Mouse (Mus musculus) kidney, postnatal 10 days (tissue): ENCODE data around the gene Hgfac.
A peak's percentile ranks its signal among the peaks of the same experiment; 100 is the strongest.

Experiments
- DNase-seq: peaks from one replicate; pipeline ENCODE4 v3.0.0; 2021; ENCODE audit warnings: mixed read lengths

The Hgfac gene

GRCm38 (mm10) chr5:35042431-35043109 lies 1.3 kb downstream of the Hgfac start:
- DNase-seq: peak; percentile 31

DNA sequence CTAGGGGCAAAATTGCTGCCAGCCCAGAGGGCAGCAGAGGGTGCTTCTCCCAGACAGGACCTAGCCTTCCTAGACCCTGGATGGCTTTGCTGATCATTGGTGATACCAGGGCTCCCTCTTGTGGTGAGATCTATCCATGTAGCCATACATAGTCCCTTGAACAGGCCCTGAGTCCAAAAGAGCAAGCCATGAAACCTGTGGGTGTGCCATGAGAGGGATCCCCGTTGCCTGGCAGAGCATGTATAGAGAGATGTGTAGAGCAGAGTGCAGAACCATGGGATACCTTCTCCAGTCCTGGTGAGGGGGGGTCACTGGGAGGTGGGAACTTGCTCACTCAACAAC lies 1.8 kb downstream of the Hgfac start:
- peak; percentile 87 for DNase-seq

DNA sequence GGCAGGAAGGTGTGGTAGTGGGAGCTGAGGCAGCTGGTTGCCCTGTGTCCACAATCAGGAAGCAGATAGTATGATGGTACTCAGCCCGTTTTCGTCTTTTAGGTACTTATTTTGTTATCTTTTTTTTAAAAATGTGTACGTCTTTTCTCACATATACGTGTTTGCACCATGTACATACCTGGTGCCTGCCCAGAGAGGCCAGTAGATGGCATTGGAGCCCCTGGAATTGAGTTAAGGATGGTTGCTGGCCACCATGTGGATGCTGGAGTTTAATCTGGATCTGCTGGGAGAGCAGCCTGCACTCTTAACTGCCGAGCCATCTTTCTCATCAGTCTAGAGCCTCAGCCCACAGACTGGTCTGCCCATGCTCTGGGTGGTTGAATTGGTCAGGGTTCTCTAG lies 9.2 kb downstream of the Hgfac start:
- DNase-seq: no peak

- no peak for DNase-seq
Observed at GRCm38 (mm10) chr5:35054628-35055027, 13.3 kb downstream of the Hgfac start.

DNA sequence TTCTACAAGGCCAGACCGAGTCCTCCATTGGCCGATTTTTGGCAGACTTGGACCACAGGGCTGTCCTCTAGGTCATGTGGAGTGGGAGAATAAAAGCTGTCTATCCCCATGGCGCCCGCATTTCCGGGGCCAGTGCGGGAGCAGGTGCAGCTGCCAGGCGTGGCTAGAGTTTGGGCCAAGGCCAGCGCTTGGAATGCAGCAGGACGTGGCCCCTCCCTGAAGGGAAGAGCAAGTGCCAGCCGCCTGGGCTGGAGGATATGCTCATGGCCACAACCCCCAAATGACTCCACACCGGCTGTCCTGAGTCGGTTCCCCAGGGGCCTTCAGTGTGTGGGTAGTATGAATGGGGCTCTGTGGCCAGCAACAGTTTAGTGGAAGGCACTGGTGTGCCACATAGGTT lies 13.8 kb downstream of the Hgfac start:
- DNase-seq: peak; percentile 48

DNA sequence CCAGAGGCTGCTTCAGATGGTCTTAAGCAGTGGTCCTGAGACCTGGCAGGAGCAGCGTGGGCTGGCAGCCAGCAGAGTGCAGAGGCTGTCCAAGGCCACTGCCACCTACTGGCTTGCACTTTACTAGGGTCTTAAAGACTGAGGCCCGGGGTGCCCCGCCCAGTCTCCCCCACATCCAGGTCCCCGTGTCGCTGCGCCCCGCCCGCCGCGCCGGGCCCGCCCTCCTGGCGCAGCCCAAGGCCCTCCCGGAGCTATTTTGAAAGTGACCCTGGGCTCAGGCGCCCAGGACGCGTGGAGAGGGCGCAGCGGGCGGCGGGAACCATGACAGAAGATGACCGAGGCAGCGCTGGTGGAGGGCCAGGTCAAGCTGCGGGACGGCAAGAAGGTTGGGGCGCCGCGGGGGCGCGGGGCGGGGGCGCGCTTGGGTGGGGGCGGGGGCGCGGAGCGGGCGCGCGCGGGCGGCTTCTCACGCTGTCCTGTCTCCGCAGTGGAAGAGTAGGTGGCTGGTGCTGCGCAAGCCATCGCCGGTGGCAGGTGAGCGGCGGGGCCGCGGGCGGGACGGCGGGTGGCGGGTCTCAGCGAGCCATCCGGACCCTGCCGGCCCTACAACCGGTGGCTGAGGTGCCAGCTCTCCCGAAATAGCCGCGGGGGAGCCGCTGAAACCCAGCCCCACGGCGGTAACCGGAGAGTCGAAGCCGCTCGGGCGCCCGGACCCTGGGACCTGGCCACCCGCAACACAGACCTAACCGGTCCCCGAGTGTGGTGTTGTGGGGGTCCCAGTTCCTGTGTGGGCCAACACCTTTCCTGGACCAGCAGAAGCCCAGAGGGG lies 15.5 kb downstream of the Hgfac start, which contains the start of gene Dok7:
TSS of gene Dok7 (plus strand) at position 163 of the 829 bp plus-strand sequence.
- DNase-seq: peak; percentile 71

DNA sequence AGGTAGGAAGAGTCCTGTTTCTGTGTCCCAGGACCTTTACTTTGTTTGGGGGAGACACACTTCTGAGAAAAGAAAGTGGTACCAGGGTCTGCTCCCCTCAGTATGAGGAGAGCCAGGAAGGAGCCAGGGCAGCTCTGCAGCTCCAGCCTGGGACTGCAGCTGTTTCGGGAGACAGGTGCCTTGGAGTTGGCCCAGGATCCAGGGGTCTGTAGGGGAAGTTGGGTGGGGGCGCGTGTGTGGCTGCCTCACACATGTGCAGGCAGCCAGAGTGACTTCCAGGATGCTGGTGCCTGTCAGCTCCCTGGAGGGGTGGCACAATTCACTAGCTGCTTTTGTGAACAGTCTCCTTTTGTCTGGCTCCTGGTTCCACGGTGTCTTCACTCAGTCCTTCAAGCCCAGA lies 16.3 kb downstream of the Hgfac start:
- no peak for DNase-seq

DNA sequence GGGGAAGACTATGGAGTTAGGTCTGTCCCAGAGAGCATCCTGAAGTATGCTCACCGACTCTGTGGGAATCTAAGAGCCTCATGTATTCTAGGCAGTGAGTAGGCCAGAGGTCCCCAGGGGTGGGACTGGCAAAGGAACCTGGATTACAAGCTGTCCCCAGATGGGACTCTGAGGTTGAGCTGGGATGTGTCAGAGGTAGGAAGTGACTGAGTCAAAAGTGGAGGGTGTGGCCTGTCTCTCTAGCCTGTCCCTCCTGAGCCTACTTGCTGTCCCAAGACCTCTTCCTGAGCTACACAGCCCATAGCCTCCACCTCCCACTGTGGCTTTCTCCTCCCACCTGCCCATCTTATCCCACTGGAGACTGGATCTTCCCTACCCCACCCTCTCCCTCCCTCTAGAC lies 16.9 kb downstream of the Hgfac start:
- no peak for DNase-seq

DNA sequence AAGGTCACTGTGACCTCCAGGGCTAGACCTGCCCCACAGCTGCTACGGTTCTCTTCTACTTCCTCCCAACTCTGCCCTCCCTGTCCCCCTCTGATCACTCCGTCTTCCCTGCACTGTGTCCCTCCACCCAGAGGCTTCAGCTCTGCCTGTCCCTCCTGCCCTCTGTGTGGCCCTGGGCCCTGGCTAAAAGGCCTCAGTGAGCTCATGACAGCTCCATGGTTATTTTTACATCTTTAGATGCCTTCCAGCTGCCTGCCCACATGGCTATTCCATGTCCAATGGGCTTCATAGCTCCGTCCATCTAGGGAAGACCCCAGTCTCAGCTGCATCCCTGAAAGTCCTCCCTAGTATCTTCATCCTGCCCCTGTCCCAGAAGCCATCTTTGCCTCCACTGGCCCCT lies 18.8 kb downstream of the Hgfac start:
- DNase-seq: no peak

GRCm38 (mm10) chr5:35069841-35070240 lies 28.5 kb downstream of the Hgfac start:
- no peak for DNase-seq

DNA sequence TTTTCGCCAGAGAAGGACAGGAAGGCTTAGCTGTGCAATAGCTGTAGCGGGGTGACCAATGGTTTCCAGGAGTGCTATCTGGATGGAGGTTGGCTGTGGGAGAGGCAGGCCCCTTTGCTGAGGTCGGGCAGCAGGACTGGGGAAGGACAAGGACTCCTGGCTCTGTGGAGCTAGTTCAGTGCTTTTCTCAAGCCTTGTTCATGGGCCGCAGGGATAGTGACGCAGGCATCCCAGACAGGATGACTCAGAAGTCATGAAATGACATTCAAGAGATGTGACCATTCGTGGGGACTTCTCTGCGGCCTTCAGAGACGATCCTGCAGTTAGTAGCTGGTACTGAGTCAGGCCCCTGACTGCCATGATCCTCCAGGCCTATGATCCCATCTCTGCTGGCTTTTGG lies 29.0 kb downstream of the Hgfac start:
- no peak for DNase-seq

- DNase-seq: no peak
Observed at GRCm38 (mm10) chr5:35070953-35071352, 29.6 kb downstream of the Hgfac start.

DNA sequence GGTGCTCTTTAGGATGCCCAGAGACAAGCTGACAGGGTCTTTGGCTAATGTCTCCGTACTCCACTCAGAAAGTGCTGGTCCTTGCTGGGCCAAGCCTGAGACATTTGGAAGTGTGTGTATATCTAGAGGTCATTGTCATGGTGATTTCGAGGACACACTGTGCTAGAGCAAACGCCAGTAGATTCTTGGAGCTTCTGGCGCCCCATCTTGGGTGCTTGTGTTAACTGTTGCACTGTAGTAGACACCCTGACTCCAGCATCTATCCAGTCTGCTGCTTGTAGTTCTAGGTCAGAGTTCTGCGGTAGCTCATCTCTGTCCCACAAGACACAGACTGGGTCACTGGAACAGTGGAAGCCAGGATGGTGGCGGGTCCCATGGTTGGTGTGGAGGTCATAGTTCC lies 30.5 kb downstream of the Hgfac start:
- no peak for DNase-seq

DNA sequence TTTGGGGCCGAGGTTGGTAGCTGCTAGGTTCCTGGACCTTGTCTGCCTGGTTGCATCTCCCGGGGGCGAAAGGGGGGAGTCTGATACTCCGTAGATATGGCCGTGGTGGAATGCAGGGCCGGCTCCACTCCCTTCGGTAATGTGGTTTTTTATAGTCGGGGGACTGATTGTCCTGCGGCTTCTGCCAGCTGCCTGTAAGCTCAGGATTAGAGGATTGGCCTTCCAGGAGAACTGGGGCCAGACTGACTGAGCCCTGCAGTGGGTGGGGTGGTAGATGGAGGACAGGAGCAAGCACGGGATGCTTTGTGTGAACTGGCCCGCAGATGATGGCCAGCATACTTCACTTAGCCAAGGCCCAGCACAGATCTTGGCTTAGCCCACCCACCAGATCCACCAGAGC lies 31.9 kb downstream of the Hgfac start:
- DNase-seq: no peak

DNA sequence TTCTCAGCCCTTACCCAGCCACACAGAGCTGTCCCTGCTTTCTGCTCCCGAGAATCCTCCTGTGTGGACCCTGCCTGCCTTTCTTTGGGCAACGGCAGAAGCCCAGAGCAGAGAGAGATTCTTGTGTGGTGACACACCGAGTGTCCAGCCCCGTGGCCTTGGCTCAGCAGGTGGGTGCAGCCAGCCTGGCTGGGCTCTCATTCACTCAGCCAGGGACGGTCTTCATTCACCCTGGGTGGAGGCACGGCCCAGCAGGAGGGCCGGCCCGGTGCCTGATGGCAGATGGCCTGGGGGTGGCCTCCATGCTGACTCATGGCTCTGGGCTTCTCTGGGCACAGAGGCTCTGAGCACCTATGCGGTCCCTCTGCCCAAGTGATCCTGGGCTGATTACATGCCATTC lies 32.7 kb downstream of the Hgfac start:
- no peak for DNase-seq

DNA sequence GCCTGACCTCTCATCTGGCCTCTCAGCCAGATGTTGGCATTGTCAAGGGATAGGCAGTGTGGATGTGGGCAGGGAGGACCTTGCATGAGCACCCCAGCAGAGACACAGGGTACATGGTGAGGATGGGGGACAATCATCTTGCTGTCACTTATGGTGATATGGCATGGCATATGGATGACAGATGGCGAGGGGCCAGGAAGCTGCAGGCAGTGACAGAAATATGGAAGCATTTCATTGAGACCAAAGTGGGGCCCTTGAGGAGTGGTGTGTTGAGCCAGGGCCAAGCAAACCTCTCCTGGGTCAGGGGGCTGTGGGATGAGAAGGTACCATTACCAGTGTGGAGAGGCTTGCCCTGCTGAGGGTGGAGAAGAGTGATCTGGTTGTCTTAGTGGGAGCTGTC lies 35.1 kb downstream of the Hgfac start:
- DNase-seq: no peak

- DNase-seq: no peak
Observed at GRCm38 (mm10) chr5:35079101-35079500, 37.8 kb downstream of the Hgfac start.

DNA sequence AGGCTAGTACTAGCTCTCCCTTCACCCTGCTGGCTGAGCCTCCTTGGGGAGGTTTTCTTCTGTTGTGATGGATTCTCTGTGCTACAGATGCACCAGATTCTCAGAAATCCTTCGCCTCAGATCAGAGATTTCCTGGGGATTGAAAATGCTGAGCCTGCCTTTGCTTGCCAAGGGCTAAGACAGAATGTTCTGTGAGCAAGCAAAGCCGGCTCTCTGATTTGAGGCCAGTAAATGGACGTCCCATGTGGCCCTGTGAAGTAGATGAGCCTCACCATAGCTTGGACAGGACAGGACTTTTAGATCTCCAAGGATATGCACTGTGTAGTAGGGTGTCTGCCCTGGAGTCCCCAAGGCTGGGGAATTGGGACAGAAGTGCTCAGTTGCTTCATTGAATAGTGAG lies 43.6 kb downstream of the Hgfac start:
- DNase-seq: no peak

GRCm38 (mm10) chr5:35088785-35089613 lies 47.7 kb downstream of the Hgfac start:
- peak; percentile 82 for DNase-seq

GRCm38 (mm10) chr5:35089614-35089963 lies 48.3 kb downstream of the Hgfac start:
- no peak for DNase-seq

GRCm38 (mm10) chr5:35091636-35092035 lies 50.3 kb downstream of the Hgfac start:
- no peak for DNase-seq
